Mouse (Mus musculus): ENCODE measurements around the gene Nr1h5. TPM values are rescaled to one million over a fixed set of nuclear protein-coding genes. Genes with fewer than 3 reads are reported as not detected.

Gene Nr1h5
- total RNA-seq, 2 experiments from 2014 or later: not detected

- intact Hi-C loops (cut with DNase I): no loop called here
- Histone ChIP-seq H3K4me3 (no peak overlapping the region), H3K27ac (no peak overlapping the region)
- no peak for TF ChIP-seq CTCF (IDR thresholded peaks at IDR 0.05)
- DNase-seq: no peak
These were observed 8.3 kb downstream of the Nr1h5 start for GRCm38 (mm10) chr3:102955596-102955995.

GRCm38 (mm10) chr3:102955143-102955542 lies 8.8 kb downstream of the Nr1h5 start:
- Histone ChIP-seq H3K27ac (no peak overlapping the region), H3K4me3 (no peak overlapping the region)
- intact Hi-C loops (cut with DNase I): no loop called here
- no peak for DNase-seq
- TF ChIP-seq CTCF (IDR thresholded peaks at IDR 0.05): no peak

- no peak overlapping the region for H3K4me3 ChIP-seq
- TF ChIP-seq CTCF (IDR thresholded peaks at IDR 0.05): no peak
- no peak overlapping the region for H3K27ac ChIP-seq
- intact Hi-C loops (cut with DNase I): no loop called here
- no peak for DNase-seq
These were observed 9.5 kb downstream of the Nr1h5 start for GRCm38 (mm10) chr3:102954476-102954875.

GRCm38 (mm10) chr3:102946861-102947260 lies 17.1 kb downstream of the Nr1h5 start:
- DNase-seq: no peak
- Histone ChIP-seq H3K4me3 (no peak overlapping the region), H3K27ac (no peak overlapping the region)
- intact Hi-C loops (cut with DNase I): no loop called here
- TF ChIP-seq CTCF (IDR thresholded peaks at IDR 0.05): no peak

GRCm38 (mm10) chr3:102946312-102946711 lies 17.6 kb downstream of the Nr1h5 start:
- intact Hi-C loops (cut with DNase I): no loop called here
- TF ChIP-seq CTCF (IDR thresholded peaks at IDR 0.05): no peak
- Histone ChIP-seq H3K4me3 (no peak overlapping the region), H3K27ac (no peak overlapping the region)
- no peak for DNase-seq

GRCm38 (mm10) chr3:102938100-102938499 lies 25.8 kb downstream of the Nr1h5 start:
- no peak for TF ChIP-seq CTCF (IDR thresholded peaks at IDR 0.05)
- no peak for DNase-seq
- intact Hi-C loops (cut with DNase I): no loop called here
- H3K4me3 ChIP-seq: no peak overlapping the region
- no peak overlapping the region for H3K27ac ChIP-seq

GRCm38 (mm10) chr3:102935451-102936354 lies 28.2 kb downstream of the Nr1h5 start, which contains the start of gene Sycp1:
Gene Sycp1 (minus strand): TSS chr3:102936100.
- no peak for TF ChIP-seq CTCF (IDR thresholded peaks at IDR 0.05)
- no peak for DNase-seq
- intact Hi-C loops (cut with DNase I): no loop called here
- no peak within 1 kb of the TSS for H3K27ac ChIP-seq
- no peak within 1 kb of the TSS for H3K4me3 ChIP-seq

- Histone ChIP-seq H3K27ac (no peak overlapping the region), H3K4me3 (no peak overlapping the region)
- intact Hi-C loops (cut with DNase I): no loop called here
- TF ChIP-seq CTCF (IDR thresholded peaks at IDR 0.05): no peak
- DNase-seq: no peak
These were observed 64.8 kb downstream of the Nr1h5 start for GRCm38 (mm10) chr3:102899136-102899535.

Other genes starting within 250 kb of the Nr1h5 start
- 1 to 10 TPM; 4.3 to 5.2 TPM for gene Tspan2, start 229.6 kb downstream of the Nr1h5 start, total RNA-seq (2021)
- gene Tshb, start 181.4 kb downstream of the Nr1h5 start, total RNA-seq (2021): not detected
- not detected for gene Sycp1, start 28.0 kb downstream of the Nr1h5 start, total RNA-seq (2021)
- 10 to 100 TPM; 39.6 to 41.5 TPM for gene Sike1, start 31.6 kb upstream of the Nr1h5 start, total RNA-seq (2021)
- 1,000 to 10,000 TPM in 1 of 2 experiments, 100 to 1,000 TPM in 1; 962 to 1,109 TPM for gene Csde1, start 56.3 kb upstream of the Nr1h5 start, total RNA-seq (2021)
- 10 to 100 TPM; 50.1 to 53.5 TPM for gene Nras, start 94.2 kb upstream of the Nr1h5 start, total RNA-seq (2021)
- gene Ampd1, start 109.9 kb upstream of the Nr1h5 start, total RNA-seq (2021): 1,000 to 10,000 TPM; 1,020 to 1,179 TPM
- 1 to 10 TPM; 2.3 to 2.5 TPM for gene Dennd2c, start 138.5 kb upstream of the Nr1h5 start, total RNA-seq (2021)
- 10 to 100 TPM; 41.3 to 51.7 TPM for gene Bcas2, start 207.5 kb upstream of the Nr1h5 start, total RNA-seq (2021)